Mouse (Mus musculus) CH12.LX (cell line): Measurements from ENCODE around the gene Yy1. TPM values are rescaled to one million over a fixed set of nuclear protein-coding genes. Genes with fewer than 3 reads are reported as not detected.

Experiments used
- DNase-seq: peaks from one replicate; pipeline ENCODE4 v3.0.0-alpha.2; 2013; ENCODE audit errors: extremely low read depth
- H3K27ac ChIP-seq: 2 replicates; pipeline ENCODE4 v1.5.1; 2012; ENCODE audit warnings: low read depth, mild to moderate bottlenecking, control low read depth, moderate library complexity; ENCODE audit not compliant: insufficient read depth
- H3K27me3 ChIP-seq: replicated peaks from 2 replicates; pipeline ENCODE3; 2012; ENCODE audit warnings: inconsistent platforms
- H3K36me3 ChIP-seq, 2 experiments: replicated peaks in 1 of 2; 2 replicates each; pipeline versions ENCODE3 to v1.6.1; 2012; ENCODE audit warnings: inconsistent platforms in 1 of 2, low read length in 1 of 2, mild to moderate bottlenecking in 1 of 2, mixed read lengths in 1 of 2, moderate library complexity in 1 of 2; ENCODE audit not compliant: control insufficient read depth in 1 of 2, insufficient read depth in 1 of 2
- H3K4me1 ChIP-seq, 2 experiments: 2 replicates each; pipeline ENCODE4 v1.6.1; 2012; ENCODE audit warnings: inconsistent platforms in 1 of 2, moderate library complexity in 1 of 2; ENCODE audit not compliant: insufficient read depth in 2 of 2, control insufficient read depth in 1 of 2
- H3K4me2 ChIP-seq: 2 replicates; pipeline ENCODE4 v1.6.1; 2012; ENCODE audit warnings: low read depth, mild to moderate bottlenecking, control low read depth; ENCODE audit not compliant: poor library complexity, insufficient read depth, severe bottlenecking
- H3K4me3 ChIP-seq, 3 experiments: fragments of 150-350 bp in 1 of 3; sonication (generic) in 1 of 3; replicated peaks in 1 of 3; 2 replicates each; pipeline versions ENCODE3 to v1.5.1; 2011 to 2012; ENCODE audit warnings: low read depth in 2 of 3, low read length in 2 of 3, mild to moderate bottlenecking in 2 of 3, moderate library complexity in 2 of 3, control low read depth in 1 of 3, improper control_type of control experiment in 1 of 3, inconsistent platforms in 1 of 3, mixed read lengths in 1 of 3; ENCODE audit not compliant: poor library complexity in 1 of 3
- H3K79me2 ChIP-seq: replicated peaks from 2 replicates; pipeline ENCODE4 v1.6.1; 2012; ENCODE audit warnings: mild to moderate bottlenecking, moderate library complexity; ENCODE audit not compliant: control insufficient read depth, poor library complexity, insufficient read depth, severe bottlenecking; ENCODE audit errors: extremely low read depth
- H3K9ac ChIP-seq: 2 replicates; pipeline ENCODE4 v1.6.1; 2012; ENCODE audit warnings: low read depth, mild to moderate bottlenecking, control low read depth, moderate library complexity; ENCODE audit not compliant: insufficient read depth
- H3K9me3 ChIP-seq: replicated peaks from 2 replicates; pipeline ENCODE3; 2012; ENCODE audit warnings: low read length, inconsistent platforms, mixed read lengths
- CHD2 ChIP-seq: IDR thresholded peaks from 2 replicates; pipeline ENCODE4 v1.6.1; 2011; ENCODE audit warnings: low read length, improper control_type of control experiment
- CTCF ChIP-seq, 2 experiments: IDR thresholded peaks in 1 of 2; conservative IDR thresholded peaks in 1 of 2; 2 replicates each; pipeline ENCODE4 v1.5.1; 2011 to 2012; ENCODE audit warnings: low read depth in 2 of 2, low read length in 2 of 2, improper control_type of control experiment in 1 of 2, inconsistent platforms in 1 of 2, mild to moderate bottlenecking in 1 of 2, moderate library complexity in 1 of 2
- E2F4 ChIP-seq: IDR thresholded peaks from 2 replicates; pipeline ENCODE4 v1.6.1; 2011; ENCODE audit warnings: low read depth, low read length, improper control_type of control experiment; ENCODE audit not compliant: insufficient replicate concordance
- ELF1 ChIP-seq: IDR thresholded peaks from 2 replicates; pipeline ENCODE4 v1.6.1; 2014; ENCODE audit warnings: low read depth, mild to moderate bottlenecking, inconsistent platforms, low read length, improper control_type of control experiment
- ETS1 ChIP-seq: conservative IDR thresholded peaks from 2 replicates; pipeline ENCODE4 v1.6.1; 2012; ENCODE audit warnings: low read depth, mild to moderate bottlenecking, inconsistent platforms, low read length, improper control_type of control experiment, moderate library complexity
- GABPA ChIP-seq: IDR thresholded peaks from 2 replicates; pipeline ENCODE4 v1.6.1; 2012; ENCODE audit warnings: low read depth, low read length, improper control_type of control experiment, inconsistent platforms; ENCODE audit not compliant: insufficient replicate concordance
- HCFC1 ChIP-seq: IDR thresholded peaks from 2 replicates; pipeline ENCODE4 v1.6.1; 2012; ENCODE audit warnings: low read depth, mild to moderate bottlenecking, inconsistent platforms, low read length, improper control_type of control experiment
- JUN ChIP-seq: IDR thresholded peaks from 2 replicates; pipeline ENCODE4 v1.6.1; 2011; ENCODE audit warnings: low read depth, mild to moderate bottlenecking, low read length, improper control_type of control experiment, moderate library complexity; ENCODE audit not compliant: insufficient read depth
- JUND ChIP-seq: conservative IDR thresholded peaks from 2 replicates; pipeline ENCODE4 v1.6.1; 2011; ENCODE audit warnings: low read depth, low read length, improper control_type of control experiment
- KAT2A ChIP-seq: IDR thresholded peaks from 2 replicates; pipeline ENCODE4 v1.6.1; 2012; ENCODE audit warnings: low read length, improper control_type of control experiment, inconsistent platforms; ENCODE audit not compliant: insufficient replicate concordance
- MAX ChIP-seq: IDR thresholded peaks from 2 replicates; pipeline ENCODE4 v1.6.1; 2011; ENCODE audit warnings: low read length, improper control_type of control experiment
- MEF2A ChIP-seq: IDR thresholded peaks from 2 replicates; pipeline ENCODE4 v1.6.1; 2014; ENCODE audit warnings: low read depth, mild to moderate bottlenecking, inconsistent platforms, low read length, improper control_type of control experiment, borderline replicate concordance
- NRF1 ChIP-seq: IDR thresholded peaks from 2 replicates; pipeline ENCODE4 v1.6.1; 2014; ENCODE audit warnings: low read depth, mild to moderate bottlenecking, inconsistent platforms, low read length, improper control_type of control experiment, moderate library complexity
- PAX5 ChIP-seq: IDR thresholded peaks from 2 replicates; pipeline ENCODE4 v1.6.1; 2012; ENCODE audit warnings: low read length, inconsistent platforms, mixed read lengths
- POLR2A ChIP-seq: IDR thresholded peaks from 2 replicates; pipeline ENCODE4 v1.6.1; 2011; ENCODE audit warnings: low read depth, mild to moderate bottlenecking, improper control_type of control experiment, low read length
- POLR2AphosphoS2 ChIP-seq: IDR thresholded peaks from 2 replicates; pipeline ENCODE4 v1.6.1; 2011; ENCODE audit warnings: low read depth, low read length, improper control_type of control experiment
- RCOR1 ChIP-seq: conservative IDR thresholded peaks from 2 replicates; pipeline ENCODE4 v1.6.1; 2012; ENCODE audit warnings: low read depth, mild to moderate bottlenecking, inconsistent platforms, low read length, improper control_type of control experiment
- TBP ChIP-seq: conservative IDR thresholded peaks from 2 replicates; pipeline ENCODE4 v1.6.1; 2011; ENCODE audit warnings: low read depth, low read length, improper control_type of control experiment
- UBTF ChIP-seq: IDR thresholded peaks from 2 replicates; pipeline ENCODE4 v1.6.1; 2012; ENCODE audit warnings: low read depth, mild to moderate bottlenecking, inconsistent platforms, low read length, improper control_type of control experiment, moderate library complexity
- USF1 ChIP-seq: IDR thresholded peaks from 2 replicates; pipeline ENCODE4 v1.6.1; 2014; ENCODE audit warnings: low read depth, mild to moderate bottlenecking, inconsistent platforms, low read length, improper control_type of control experiment
- USF2 ChIP-seq: conservative IDR thresholded peaks from 2 replicates; pipeline ENCODE4 v1.6.1; 2011; ENCODE audit warnings: low read depth, low read length, improper control_type of control experiment
- ZC3H11A ChIP-seq: IDR thresholded peaks from 2 replicates; pipeline ENCODE4 v1.6.1; 2012; ENCODE audit warnings: low read depth, mild to moderate bottlenecking, inconsistent platforms, low read length, improper control_type of control experiment
- ZKSCAN1 ChIP-seq: IDR thresholded peaks from 2 replicates; pipeline ENCODE4 v1.6.1; 2012; ENCODE audit warnings: low read depth, inconsistent platforms, low read length, improper control_type of control experiment, borderline replicate concordance
- ZMIZ1 ChIP-seq: IDR thresholded peaks from 2 replicates; pipeline ENCODE4 v1.6.1; 2012; ENCODE audit warnings: low read depth, mild to moderate bottlenecking, inconsistent platforms, low read length, improper control_type of control experiment
- ZNF384 ChIP-seq: IDR thresholded peaks from 2 replicates; pipeline ENCODE4 v1.6.1; 2012; ENCODE audit warnings: low read depth, low read length, improper control_type of control experiment, inconsistent platforms
- dilution Hi-C: fragments of 300-500 bp; cut with MboI; formaldehyde crosslinking; loops from 2 replicates; pipeline ENCODE4 v1.14.3; 2020; ENCODE audit warnings: low sequenced_read_pairs; ENCODE audit not compliant: extremely low pct_unique_long_range_greater_than_20kb, extremely low pct_ligation_motif_present
- in situ Hi-C: fragments of 300-500 bp; cut with MboI; formaldehyde crosslinking; loops from 3 replicates; pipeline ENCODE4 v1.14.3; 2019; ENCODE audit warnings: low sequenced_read_pairs, low pct_ligation_motif_present, low pct_unique_long_range_greater_than_20kb, mixed read lengths
- polyA plus RNA-seq: library from polyadenylated mRNA; unstranded; fragments of >175 nt; gene quantifications from 2 replicates; pipeline ENCODE4 v1.2.1, GENCODE M21; 2012; ENCODE audit warnings: low read depth; ENCODE audit not compliant: insufficient read length
- total RNA-seq, 2 experiments: library from RNA; depleted of rRNA; stranded (reverse); fragments of 300-350 nt in 1 of 2; fragments of >200 nt in 1 of 2; gene quantifications; 2 replicates each; pipeline ENCODE4 v1.2.3; 2012 to 2014

Gene Yy1
- total and polyA plus RNA-seq, 3 experiments: 30.8 to 56.8 (median 51.7) TPM

DNA sequence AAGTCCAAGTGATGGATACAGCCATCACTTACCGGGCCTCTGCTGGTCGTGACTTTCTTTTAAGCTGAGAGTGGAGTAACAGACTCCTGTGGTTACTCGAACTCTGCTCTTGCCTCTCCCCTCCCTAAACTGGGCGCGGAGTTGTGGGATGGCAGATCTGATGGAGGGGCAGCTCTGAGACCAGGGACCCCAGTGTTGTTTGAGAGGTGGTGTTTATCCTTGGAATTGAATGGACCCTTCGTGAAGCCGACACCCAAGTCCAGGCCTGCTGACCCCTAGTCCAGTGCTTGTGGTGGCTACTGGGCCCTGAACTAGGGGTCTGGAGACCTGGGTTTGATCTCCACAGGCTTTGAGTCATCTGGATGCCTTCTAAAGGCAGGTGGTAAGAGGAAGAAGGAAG is 43.9 kb downstream of the Yy1 start:
- Histone ChIP-seq H3K4me3 (peak overlapping the region; percentile 66 to 71 (median 68)), H3K79me2 (peaks cover 6% of the 10 kb centered on the region; the same call in 1 of the 2 replicates), H3K4me2 (peak overlapping the region; percentile 83), H3K9me3 (no peaks in the 10 kb centered on the region), H3K27me3 (no peaks in the 10 kb centered on the region), H3K27ac (no peak overlapping the region)
- DNase-seq: no peak
- in situ Hi-C loops: no loop called here
- dilution Hi-C loops: no loop called here
- TF ChIP-seq KAT2A (no peak), HCFC1 (no peak), ELF1 (no peak), USF1 (no peak), NRF1 (no peak), USF2 (no peak), ZMIZ1 (no peak), ZNF384 (no peak), RCOR1 (no peak), POLR2A (no peak), POLR2AphosphoS2 (no peak), MEF2A (no peak), ZC3H11A (no peak), TBP (no peak), JUND (no peak), CTCF (conservative IDR thresholded peaks at IDR 0.05 in 1 of 2, IDR thresholded peaks at IDR 0.05 in 1 of 2; ENCODE audit: low read depth in 2 of 2, low read length in 2 of 2) (no peak), MAX (no peak), ETS1 (no peak)
- TF ChIP-seq, all 38 proteins: peak for 0
- H3K36me3 ChIP-seq: peaks cover 9 to 51% of the 10 kb centered on the region in 2 experiments
- peaks cover 12 to 24% of the 10 kb centered on the region in 2 experiments for H3K4me1 ChIP-seq
- H3K9ac ChIP-seq: peak overlapping the region; percentile 70

DNA sequence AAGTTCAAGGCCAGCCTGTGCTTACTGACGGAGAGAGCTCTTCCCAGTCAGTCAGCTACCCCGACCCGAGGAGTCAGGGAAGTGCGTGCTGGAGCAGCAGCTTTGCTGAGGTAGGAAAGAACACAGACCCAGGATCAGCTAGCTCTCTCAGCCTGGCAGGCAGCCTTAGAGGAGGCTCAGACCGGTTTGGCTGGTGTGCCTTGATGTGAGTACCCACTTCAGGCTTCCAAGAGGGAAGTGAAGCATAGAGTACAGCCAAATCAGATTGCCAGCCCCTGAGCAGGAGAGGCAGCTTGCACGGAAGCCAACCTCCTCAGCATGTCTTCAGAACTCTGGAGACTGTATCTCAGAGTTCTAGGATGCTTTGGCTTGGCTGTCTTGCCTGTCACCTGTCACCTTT is 48.4 kb downstream of the Yy1 start:
- no peak overlapping the region for H3K9ac ChIP-seq
- H3K4me1 ChIP-seq: peaks cover 12 to 17% of the 10 kb centered on the region in 2 experiments
- H3K79me2 ChIP-seq: peaks cover 6% of the 10 kb centered on the region; the same call in 1 of the 2 replicates
- TF ChIP-seq PAX5 (no peak), ZKSCAN1 (no peak), GABPA (no peak), ETS1 (no peak), UBTF (no peak), KAT2A (no peak), JUND (no peak), TBP (no peak), E2F4 (no peak), ELF1 (no peak), JUN (no peak), CHD2 (no peak), NRF1 (no peak)
- TF ChIP-seq, all 38 proteins: peak for 0
- no peak for DNase-seq
- in situ Hi-C loops: no loop called here
- Histone ChIP-seq H3K27ac (no peak overlapping the region), H3K9me3 (no peaks in the 10 kb centered on the region), H3K27me3 (no peaks in the 10 kb centered on the region), H3K4me2 (no peak overlapping the region), H3K4me3 (no peak overlapping the region), H3K36me3 (peaks cover 19 to 62% of the 10 kb centered on the region in 2 experiments)
- dilution Hi-C loops: no loop called here
